Mouse (Mus musculus): Measurements from ENCODE around the gene Frmd4a. TPM values are rescaled to one million over a fixed set of nuclear protein-coding genes. Genes with fewer than 3 reads are reported as not detected.
"Not testable (repeated sequence)": the region's sequence is repeated elsewhere in the genome, so short reads cannot be mapped to it uniquely, and the experiment has no call there.

The Frmd4a gene
- polyA plus RNA-seq, 1 experiment from 2014 or later = 16.0 TPM

- 60% methylated on average over 6 of the region's 6 CpGs for WGBS (ENCODE audit: insufficient replicate concordance)
- H3K9me3 ChIP-seq (replicated peaks) = no peaks in the 10 kb centered on the region
- no peaks in the 10 kb centered on the region for H3K36me3 ChIP-seq (replicated peaks)
- no peak overlapping the region for H3K9ac ChIP-seq
- no peaks in the 10 kb centered on the region for H3K27me3 ChIP-seq
- H3K4me1 ChIP-seq (replicated peaks) = no peaks in the 10 kb centered on the region
- no peak overlapping the region for H3K4me3 ChIP-seq (replicated peaks)
- no peak overlapping the region for H3K4me2 ChIP-seq
- H3K27ac ChIP-seq (replicated peaks) = no peak overlapping the region
- ATAC-seq (ENCODE audit: insufficient read depth) = no peak
Measured at GRCm38 (mm10) chr2:4307076-4307475, 289.6 kb downstream of the Frmd4a start.

GRCm38 (mm10) chr2:4314545-4314944 lies 297.0 kb downstream of the Frmd4a start:
- Histone ChIP-seq H3K27me3 (no peaks in the 10 kb centered on the region), H3K9me3 (replicated peaks) (no peaks in the 10 kb centered on the region), H3K27ac (replicated peaks) (no peak overlapping the region), H3K4me1 (replicated peaks) (no peaks in the 10 kb centered on the region), H3K4me2 (no peak overlapping the region), H3K9ac (no peak overlapping the region), H3K36me3 (replicated peaks) (no peaks in the 10 kb centered on the region), H3K4me3 (replicated peaks) (no peak overlapping the region)
- ATAC-seq (ENCODE audit: insufficient read depth) = no peak
- 50% methylated on average over 5 of the region's 5 CpGs for WGBS (ENCODE audit: insufficient replicate concordance)

- Histone ChIP-seq H3K4me1 (replicated peaks) (no peaks in the 10 kb centered on the region), H3K4me2 (no peak overlapping the region), H3K36me3 (replicated peaks) (no peaks in the 10 kb centered on the region), H3K9ac (no peak overlapping the region), H3K27me3 (no peaks in the 10 kb centered on the region), H3K27ac (replicated peaks) (no peak overlapping the region), H3K9me3 (replicated peaks) (no peaks in the 10 kb centered on the region), H3K4me3 (replicated peaks) (no peak overlapping the region)
- ATAC-seq (ENCODE audit: insufficient read depth) = no peak
- WGBS (ENCODE audit: insufficient replicate concordance) = 28% methylated on average over 2 of the region's 2 CpGs
Measured at GRCm38 (mm10) chr2:4316589-4316988, 299.1 kb downstream of the Frmd4a start.

GRCm38 (mm10) chr2:4318134-4318533 lies 300.6 kb downstream of the Frmd4a start:
- H3K27me3 ChIP-seq = no peaks in the 10 kb centered on the region
- no peak overlapping the region for H3K4me3 ChIP-seq (replicated peaks)
- no peaks in the 10 kb centered on the region for H3K4me1 ChIP-seq (replicated peaks)
- WGBS (ENCODE audit: insufficient replicate concordance) = 16% methylated on average over 4 of the region's 4 CpGs
- ATAC-seq (ENCODE audit: insufficient read depth) = no peak
- H3K27ac ChIP-seq (replicated peaks) = no peak overlapping the region
- no peaks in the 10 kb centered on the region for H3K36me3 ChIP-seq (replicated peaks)
- H3K4me2 ChIP-seq = no peak overlapping the region
- no peak overlapping the region for H3K9ac ChIP-seq
- H3K9me3 ChIP-seq (replicated peaks) = no peaks in the 10 kb centered on the region

- 0 out of 2 replicates have a peak, but pooled peaks cover 5% of the 10 kb centered on the region for H3K27me3 ChIP-seq
- H3K36me3 ChIP-seq (replicated peaks) = no peaks in the 10 kb centered on the region
- H3K9me3 ChIP-seq (replicated peaks) = no peaks in the 10 kb centered on the region
- H3K4me1 ChIP-seq (replicated peaks) = no peaks in the 10 kb centered on the region
- H3K4me3 ChIP-seq (replicated peaks) = no peak overlapping the region
- no peak overlapping the region for H3K4me2 ChIP-seq
- H3K27ac ChIP-seq (replicated peaks) = no peak overlapping the region
- WGBS (ENCODE audit: insufficient replicate concordance) = 45% methylated on average over 9 of the region's 9 CpGs
- ATAC-seq (ENCODE audit: insufficient read depth) = no peak
- no peak overlapping the region for H3K9ac ChIP-seq
Measured at GRCm38 (mm10) chr2:4326241-4327010, 308.9 kb downstream of the Frmd4a start.

GRCm38 (mm10) chr2:4327011-4327340 lies 309.5 kb downstream of the Frmd4a start:
- ATAC-seq (ENCODE audit: insufficient read depth) = no peak
- no peaks in the 10 kb centered on the region for H3K4me1 ChIP-seq (replicated peaks)
- no peak overlapping the region for H3K4me3 ChIP-seq (replicated peaks)
- H3K9ac ChIP-seq = no peak overlapping the region
- no peaks in the 10 kb centered on the region for H3K9me3 ChIP-seq (replicated peaks)
- H3K4me2 ChIP-seq = no peak overlapping the region
- 0 out of 2 replicates have a peak, but pooled peaks cover 5% of the 10 kb centered on the region for H3K27me3 ChIP-seq
- H3K27ac ChIP-seq (replicated peaks) = no peak overlapping the region
- H3K36me3 ChIP-seq (replicated peaks) = no peaks in the 10 kb centered on the region
- WGBS (ENCODE audit: insufficient replicate concordance) = 35% methylated on average over 4 of the region's 4 CpGs

GRCm38 (mm10) chr2:4332441-4332840 lies 314.9 kb downstream of the Frmd4a start:
- Histone ChIP-seq H3K4me3 (replicated peaks) (no peak overlapping the region), H3K9me3 (replicated peaks) (no peaks in the 10 kb centered on the region), H3K36me3 (replicated peaks) (no peaks in the 10 kb centered on the region), H3K27me3 (0 out of 2 replicates have a peak, but pooled peaks cover 5% of the 10 kb centered on the region), H3K4me1 (replicated peaks) (no peaks in the 10 kb centered on the region), H3K27ac (replicated peaks) (no peak overlapping the region), H3K4me2 (no peak overlapping the region), H3K9ac (no peak overlapping the region)
- WGBS (ENCODE audit: insufficient replicate concordance) = 46% methylated on average over 8 of the region's 8 CpGs
- ATAC-seq (ENCODE audit: insufficient read depth) = no peak

GRCm38 (mm10) chr2:4334201-4334600 lies 316.7 kb downstream of the Frmd4a start:
- H3K36me3 ChIP-seq (replicated peaks) = no peaks in the 10 kb centered on the region
- no peaks in the 10 kb centered on the region for H3K27me3 ChIP-seq
- H3K9me3 ChIP-seq (replicated peaks) = no peaks in the 10 kb centered on the region
- no peaks in the 10 kb centered on the region for H3K4me1 ChIP-seq (replicated peaks)
- no peak overlapping the region for H3K4me3 ChIP-seq (replicated peaks)
- no peak overlapping the region for H3K4me2 ChIP-seq
- H3K9ac ChIP-seq = no peak overlapping the region
- H3K27ac ChIP-seq (replicated peaks) = no peak overlapping the region
- 37% methylated on average over 4 of the region's 4 CpGs for WGBS (ENCODE audit: insufficient replicate concordance)
- ATAC-seq (ENCODE audit: insufficient read depth) = no peak

- Histone ChIP-seq H3K9ac (no peak overlapping the region), H3K4me2 (no peak overlapping the region), H3K27me3 (no peaks in the 10 kb centered on the region), H3K4me1 (replicated peaks) (no peaks in the 10 kb centered on the region), H3K36me3 (replicated peaks) (no peaks in the 10 kb centered on the region), H3K4me3 (replicated peaks) (no peak overlapping the region), H3K27ac (replicated peaks) (no peak overlapping the region), H3K9me3 (replicated peaks) (no peaks in the 10 kb centered on the region)
- no peak for ATAC-seq (ENCODE audit: insufficient read depth)
- 51% methylated on average over 5 of the region's 5 CpGs for WGBS (ENCODE audit: insufficient replicate concordance)
Measured at GRCm38 (mm10) chr2:4334936-4335335, 317.4 kb downstream of the Frmd4a start.

GRCm38 (mm10) chr2:4335881-4336280 lies 318.4 kb downstream of the Frmd4a start:
- no peaks in the 10 kb centered on the region for H3K9me3 ChIP-seq (replicated peaks)
- H3K4me2 ChIP-seq = no peak overlapping the region
- H3K4me1 ChIP-seq (replicated peaks) = no peaks in the 10 kb centered on the region
- H3K9ac ChIP-seq = no peak overlapping the region
- no peak overlapping the region for H3K27ac ChIP-seq (replicated peaks)
- H3K36me3 ChIP-seq (replicated peaks) = no peaks in the 10 kb centered on the region
- H3K27me3 ChIP-seq = no peaks in the 10 kb centered on the region
- ATAC-seq (ENCODE audit: insufficient read depth) = no peak
- H3K4me3 ChIP-seq (replicated peaks) = no peak overlapping the region
- 44% methylated on average over 4 of the region's 4 CpGs for WGBS (ENCODE audit: insufficient replicate concordance)

- not testable (repeated sequence) for H3K9ac ChIP-seq
- 43% methylated on average over 8 of the region's 8 CpGs for WGBS (ENCODE audit: insufficient replicate concordance)
Measured at GRCm38 (mm10) chr2:4338290-4338689, 320.8 kb downstream of the Frmd4a start.

GRCm38 (mm10) chr2:4339128-4339527 lies 321.6 kb downstream of the Frmd4a start:
- H3K9ac ChIP-seq = no peak overlapping the region
- no peaks in the 10 kb centered on the region for H3K36me3 ChIP-seq (replicated peaks)
- H3K4me2 ChIP-seq = no peak overlapping the region
- no peak overlapping the region for H3K27ac ChIP-seq (replicated peaks)
- no peaks in the 10 kb centered on the region for H3K9me3 ChIP-seq (replicated peaks)
- no peak overlapping the region for H3K4me3 ChIP-seq (replicated peaks)
- ATAC-seq (ENCODE audit: insufficient read depth) = no peak
- 48% methylated on average over 4 of the region's 4 CpGs for WGBS (ENCODE audit: insufficient replicate concordance)
- H3K4me1 ChIP-seq (replicated peaks) = no peaks in the 10 kb centered on the region
- H3K27me3 ChIP-seq = no peaks in the 10 kb centered on the region

More at GRCm38 (mm10) chr2:4338290-4338689, 320.8 kb downstream of the Frmd4a start:
- ATAC-seq (ENCODE audit: insufficient read depth); H3K27ac ChIP-seq (replicated peaks); H3K4me1 ChIP-seq (replicated peaks); H3K36me3 ChIP-seq (replicated peaks); H3K4me2 ChIP-seq; H3K9me3 ChIP-seq (replicated peaks); H3K4me3 ChIP-seq (replicated peaks); H3K27me3 ChIP-seq: not testable (repeated sequence)

Measured in liver, embryonic 15.5 days (tissue).